Mouse (Mus musculus) lung, postnatal 0 days (tissue): Measurements from ENCODE around the gene Myzap.
A peak's percentile ranks its signal among the peaks of the same experiment; 100 is the strongest.

Source experiments
- CTCF ChIP-seq: IDR thresholded peaks from 2 replicates; pipeline ENCODE4 v1.5.1; 2016; ENCODE audit warnings: antibody characterized with exemption, mild to moderate bottlenecking
- EP300 ChIP-seq: IDR thresholded peaks from 2 replicates; pipeline ENCODE4 v1.6.1; 2016; ENCODE audit warnings: antibody characterized with exemption, mild to moderate bottlenecking, control low read depth

GRCm38 (mm10) chr9:71573771-71574340, 18.3 kb downstream of the Myzap start:
- 0 out of 2 replicates have a peak, but pooled peaks have one; percentile 2 for TF ChIP-seq CTCF
- no peak for TF ChIP-seq EP300
